Mouse (Mus musculus) c-Kit-negative CD71-positive TER-119-positive erythroid progenitor cells, embryonic 14.5 days (primary cell): ENCODE data around the gene Tmcc3.
A peak's percentile ranks its signal among the peaks of the same experiment; 100 is the strongest.

Source experiments
- DNase-seq: peaks from one replicate; pipeline ENCODE4 v3.0.0-alpha.2; 2013; ENCODE audit warnings: low read depth, low spot score

The Tmcc3 gene

GRCm38 (mm10) chr10:94415950-94416844 is 104.4 kb downstream of the Tmcc3 start:
- no peak for DNase-seq

- DNase-seq = no peak
Measured at GRCm38 (mm10) chr10:94417643-94418042, 105.9 kb downstream of the Tmcc3 start.

- no peak for DNase-seq
Measured at GRCm38 (mm10) chr10:94426000-94426920, 114.5 kb downstream of the Tmcc3 start.

- DNase-seq = no peak
Measured at GRCm38 (mm10) chr10:94426921-94427270, 115.1 kb downstream of the Tmcc3 start.

GRCm38 (mm10) chr10:94428186-94428942 is 116.6 kb downstream of the Tmcc3 start:
- DNase-seq = no peak

- no peak for DNase-seq
Measured at GRCm38 (mm10) chr10:94430566-94430965, 118.8 kb downstream of the Tmcc3 start.

GRCm38 (mm10) chr10:94432933-94433332 is 121.2 kb downstream of the Tmcc3 start:
- no peak for DNase-seq

GRCm38 (mm10) chr10:94433901-94434300 is 122.2 kb downstream of the Tmcc3 start:
- no peak for DNase-seq

GRCm38 (mm10) chr10:94442725-94443124 is 131.0 kb downstream of the Tmcc3 start:
- no peak for DNase-seq

- no peak for DNase-seq
Measured at GRCm38 (mm10) chr10:94443453-94443852, 131.7 kb downstream of the Tmcc3 start.

GRCm38 (mm10) chr10:94445192-94445591 is 133.4 kb downstream of the Tmcc3 start:
- no peak for DNase-seq

- DNase-seq = no peak
Measured at GRCm38 (mm10) chr10:94446379-94447008, 134.7 kb downstream of the Tmcc3 start.

- DNase-seq = no peak
Measured at GRCm38 (mm10) chr10:94449676-94450075, 137.9 kb downstream of the Tmcc3 start.

GRCm38 (mm10) chr10:94450781-94451180 is 139.0 kb downstream of the Tmcc3 start:
- DNase-seq = no peak

- DNase-seq = no peak
Measured at GRCm38 (mm10) chr10:94457454-94457853, 145.7 kb downstream of the Tmcc3 start.

- no peak for DNase-seq
Measured at GRCm38 (mm10) chr10:94458690-94459089, 146.9 kb downstream of the Tmcc3 start.

- peak; percentile 12 for DNase-seq
Measured at GRCm38 (mm10) chr10:94461378-94461777, 149.6 kb downstream of the Tmcc3 start.

GRCm38 (mm10) chr10:94461871-94462270 is 150.1 kb downstream of the Tmcc3 start:
- DNase-seq = no peak

- no peak for DNase-seq
Measured at GRCm38 (mm10) chr10:94462386-94463064, 150.8 kb downstream of the Tmcc3 start.

- no peak for DNase-seq
Measured at GRCm38 (mm10) chr10:94463410-94463809, 151.7 kb downstream of the Tmcc3 start.

- DNase-seq = no peak
Measured at GRCm38 (mm10) chr10:94465646-94466045, 153.9 kb downstream of the Tmcc3 start.
